Mouse (Mus musculus): ENCODE measurements at regions not wholly inside any gene's neighbourhood (a gene's known extent, or its start where the extent isn't known, plus 50 kb on each side); places are given as distances from the start of the nearest gene placed in this dataset.

- TF ChIP-seq CTCF (conservative IDR thresholded peaks at IDR 0.05; ENCODE audit: low read length) (no peak), POU5F1 (IDR thresholded peaks at IDR 0.05; ENCODE audit: borderline replicate concordance, low read length) (no peak), NANOG (IDR thresholded peaks at IDR 0.05; ENCODE audit: borderline replicate concordance, low read length) (no peak)
These were observed 139.7 kb upstream of the Ngly1 start for GRCm38 (mm10) chr14:16109414-16109813.
